Mouse (Mus musculus): Measurements from ENCODE around the gene Pax3. TPM values are rescaled to one million over a fixed set of nuclear protein-coding genes. Genes with fewer than 3 reads are reported as not detected.

Pax3 gene
- polyA plus RNA-seq, 1 experiment = not detected

- TF ChIP-seq POLR2A (IDR thresholded peaks at IDR 0.05; ENCODE audit: insufficient read depth, low read depth, low read length) (no peak), CTCF (IDR thresholded peaks at IDR 0.05; ENCODE audit: insufficient read depth, low read depth, low read length) (no peak)
- H3K4me3 ChIP-seq (ENCODE audit: insufficient read depth, low read depth, low read length) = no peak overlapping the region
- H3K4me1 ChIP-seq (ENCODE audit: control insufficient read depth, insufficient read depth, low read length) = no peaks in the 10 kb centered on the region
- no peak overlapping the region for H3K27ac ChIP-seq (ENCODE audit: insufficient read depth, low read depth, low read length)
- 2% methylated on average over 14 of the region's 14 CpGs for WGBS
These were observed 56.2 kb downstream of the Pax3 start for GRCm38 (mm10) chr1:78140505-78141303.

GRCm38 (mm10) chr1:78139287-78139686 is 57.6 kb downstream of the Pax3 start:
- 6% methylated on average over 11 of the region's 11 CpGs for WGBS
- no peaks in the 10 kb centered on the region for H3K4me1 ChIP-seq (ENCODE audit: control insufficient read depth, insufficient read depth, low read length)
- no peak overlapping the region for H3K27ac ChIP-seq (ENCODE audit: insufficient read depth, low read depth, low read length)
- no peak overlapping the region for H3K4me3 ChIP-seq (ENCODE audit: insufficient read depth, low read depth, low read length)
- no peak for TF ChIP-seq POLR2A (IDR thresholded peaks at IDR 0.05; ENCODE audit: insufficient read depth, low read depth, low read length)
- no peak for TF ChIP-seq CTCF (IDR thresholded peaks at IDR 0.05; ENCODE audit: insufficient read depth, low read depth, low read length)

- TF ChIP-seq CTCF (IDR thresholded peaks at IDR 0.05; ENCODE audit: insufficient read depth, low read depth, low read length) = no peak
- TF ChIP-seq POLR2A (IDR thresholded peaks at IDR 0.05; ENCODE audit: insufficient read depth, low read depth, low read length) = no peak
- H3K27ac ChIP-seq (ENCODE audit: insufficient read depth, low read depth, low read length) = no peak overlapping the region
- H3K4me1 ChIP-seq (ENCODE audit: control insufficient read depth, insufficient read depth, low read length) = no peaks in the 10 kb centered on the region
- 74% methylated on average over 5 of the region's 5 CpGs for WGBS
- H3K4me3 ChIP-seq (ENCODE audit: insufficient read depth, low read depth, low read length) = no peak overlapping the region
These were observed 67.7 kb downstream of the Pax3 start for GRCm38 (mm10) chr1:78129267-78129666.

GRCm38 (mm10) chr1:78119899-78120560 is 76.9 kb downstream of the Pax3 start:
- no peaks in the 10 kb centered on the region for H3K4me1 ChIP-seq (ENCODE audit: control insufficient read depth, insufficient read depth, low read length)
- 12% methylated on average over 10 of the region's 10 CpGs for WGBS
- no peak overlapping the region for H3K27ac ChIP-seq (ENCODE audit: insufficient read depth, low read depth, low read length)
- H3K4me3 ChIP-seq (ENCODE audit: insufficient read depth, low read depth, low read length) = no peak overlapping the region
- TF ChIP-seq CTCF (IDR thresholded peaks at IDR 0.05; ENCODE audit: insufficient read depth, low read depth, low read length) (no peak), POLR2A (IDR thresholded peaks at IDR 0.05; ENCODE audit: insufficient read depth, low read depth, low read length) (no peak)

- H3K27ac ChIP-seq (ENCODE audit: insufficient read depth, low read depth, low read length) = no peak overlapping the region
- no peaks in the 10 kb centered on the region for H3K4me1 ChIP-seq (ENCODE audit: control insufficient read depth, insufficient read depth, low read length)
- H3K4me3 ChIP-seq (ENCODE audit: insufficient read depth, low read depth, low read length) = no peak overlapping the region
- no peak for TF ChIP-seq POLR2A (IDR thresholded peaks at IDR 0.05; ENCODE audit: insufficient read depth, low read depth, low read length)
- TF ChIP-seq CTCF (IDR thresholded peaks at IDR 0.05; ENCODE audit: insufficient read depth, low read depth, low read length) = no peak
- WGBS = 93% methylated on average over 3 of the region's 3 CpGs
These were observed 80.9 kb downstream of the Pax3 start for GRCm38 (mm10) chr1:78116046-78116445.

GRCm38 (mm10) chr1:78110311-78110710 is 86.6 kb downstream of the Pax3 start:
- Histone ChIP-seq H3K27ac (ENCODE audit: insufficient read depth, low read depth, low read length) (no peak overlapping the region), H3K4me1 (ENCODE audit: control insufficient read depth, insufficient read depth, low read length) (no peaks in the 10 kb centered on the region), H3K4me3 (ENCODE audit: insufficient read depth, low read depth, low read length) (no peak overlapping the region)
- TF ChIP-seq CTCF (IDR thresholded peaks at IDR 0.05; ENCODE audit: insufficient read depth, low read depth, low read length) (no peak), POLR2A (IDR thresholded peaks at IDR 0.05; ENCODE audit: insufficient read depth, low read depth, low read length) (no peak)
- 62% methylated on average over 6 of the region's 6 CpGs for WGBS

- no peak overlapping the region for H3K4me3 ChIP-seq (ENCODE audit: insufficient read depth, low read depth, low read length)
- H3K27ac ChIP-seq (ENCODE audit: insufficient read depth, low read depth, low read length) = no peak overlapping the region
- WGBS = 80% methylated on average over 7 of the region's 7 CpGs
- no peak for TF ChIP-seq CTCF (IDR thresholded peaks at IDR 0.05; ENCODE audit: insufficient read depth, low read depth, low read length)
- TF ChIP-seq POLR2A (IDR thresholded peaks at IDR 0.05; ENCODE audit: insufficient read depth, low read depth, low read length) = no peak
- H3K4me1 ChIP-seq (ENCODE audit: control insufficient read depth, insufficient read depth, low read length) = no peaks in the 10 kb centered on the region
These were observed 93.4 kb downstream of the Pax3 start for GRCm38 (mm10) chr1:78103511-78103910.

- no peak overlapping the region for H3K4me3 ChIP-seq (ENCODE audit: insufficient read depth, low read depth, low read length)
- H3K4me1 ChIP-seq (ENCODE audit: control insufficient read depth, insufficient read depth, low read length) = no peaks in the 10 kb centered on the region
- no peak overlapping the region for H3K27ac ChIP-seq (ENCODE audit: insufficient read depth, low read depth, low read length)
- TF ChIP-seq CTCF (IDR thresholded peaks at IDR 0.05; ENCODE audit: insufficient read depth, low read depth, low read length) (no peak), POLR2A (IDR thresholded peaks at IDR 0.05; ENCODE audit: insufficient read depth, low read depth, low read length) (no peak)
- WGBS = 99% methylated on average over 4 of the region's 4 CpGs
These were observed 103.3 kb downstream of the Pax3 start for GRCm38 (mm10) chr1:78093619-78094018.

- H3K4me3 ChIP-seq (ENCODE audit: insufficient read depth, low read depth, low read length) = no peak overlapping the region
- TF ChIP-seq POLR2A (IDR thresholded peaks at IDR 0.05; ENCODE audit: insufficient read depth, low read depth, low read length) = no peak
- TF ChIP-seq CTCF (IDR thresholded peaks at IDR 0.05; ENCODE audit: insufficient read depth, low read depth, low read length) = no peak
- no peaks in the 10 kb centered on the region for H3K4me1 ChIP-seq (ENCODE audit: control insufficient read depth, insufficient read depth, low read length)
- H3K27ac ChIP-seq (ENCODE audit: insufficient read depth, low read depth, low read length) = no peak overlapping the region
- WGBS = 85% methylated on average over 2 of the region's 2 CpGs
These were observed 108.3 kb downstream of the Pax3 start for GRCm38 (mm10) chr1:78088646-78089045.

Data from olfactory bulb, adult 2 months (tissue).